Mouse (Mus musculus): ENCODE measurements around the gene Hes3. TPM values are rescaled to one million over a fixed set of nuclear protein-coding genes. Genes with fewer than 3 reads are reported as not detected.

Hes3 gene
- polyA plus RNA-seq, 1 experiment: not detected

DNA sequence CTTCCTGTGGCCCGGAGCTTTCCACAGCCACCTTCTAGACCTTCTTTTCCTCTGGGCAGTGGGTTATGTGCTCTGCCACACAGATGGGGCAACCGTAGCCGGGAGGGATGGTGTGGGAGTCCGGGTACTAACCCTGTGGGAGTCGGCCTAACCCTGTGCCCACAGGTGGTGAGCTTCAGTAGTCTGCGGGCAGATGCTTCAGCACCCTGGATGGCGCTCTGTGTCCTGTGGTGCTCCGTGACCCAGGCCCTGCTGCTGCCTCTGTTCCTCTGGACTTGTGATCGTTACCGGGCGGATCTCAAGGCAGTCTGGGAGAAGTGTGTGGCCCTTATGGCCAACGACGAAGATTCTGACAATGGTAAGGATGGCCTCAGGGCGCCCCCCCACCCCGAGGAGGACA, 9.9 kb downstream of the Hes3 start:
- Histone ChIP-seq H3K4me3 (replicated peaks; ENCODE audit: control insufficient read depth, low read depth, low read length) (no peak overlapping the region), H3K27ac (ENCODE audit: control insufficient read depth, insufficient read depth, low read depth, low read length, poor library complexity) (no peak overlapping the region), H3K4me1 (ENCODE audit: control insufficient read depth, insufficient read depth, low read length) (no peaks in the 10 kb centered on the region)
- TF ChIP-seq POLR2A (IDR thresholded peaks at IDR 0.05; ENCODE audit: borderline replicate concordance, control insufficient read depth, low read depth, low read length): no peak
- no peak for TF ChIP-seq CTCF (IDR thresholded peaks at IDR 0.05; ENCODE audit: control insufficient read depth, insufficient read depth, low read length)
- 46% methylated on average over 15 of the region's 15 CpGs for WGBS

DNA sequence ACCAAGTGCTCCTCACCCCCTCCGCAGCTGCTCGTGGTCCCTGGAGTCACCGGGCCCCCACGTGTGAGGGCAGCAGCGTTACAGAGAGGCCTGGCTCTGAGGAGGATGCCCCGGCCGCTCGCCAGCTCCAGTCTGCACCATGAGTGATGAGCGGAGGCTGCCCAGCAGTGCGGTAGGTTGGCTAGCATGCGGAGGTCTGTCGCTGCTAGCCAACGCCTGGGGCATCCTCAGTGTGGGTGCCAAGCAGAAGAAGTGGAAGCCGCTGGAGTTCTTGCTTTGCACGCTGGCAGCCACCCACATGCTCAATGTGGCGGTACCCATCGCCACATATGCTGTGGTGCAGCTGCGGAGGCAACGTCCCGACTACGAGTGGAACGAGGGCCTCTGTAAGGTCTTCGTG, 12.5 kb downstream of the Hes3 start:
- no peak overlapping the region for H3K4me3 ChIP-seq (replicated peaks; ENCODE audit: control insufficient read depth, low read depth, low read length)
- TF ChIP-seq POLR2A (IDR thresholded peaks at IDR 0.05; ENCODE audit: borderline replicate concordance, control insufficient read depth, low read depth, low read length): no peak
- no peak for TF ChIP-seq CTCF (IDR thresholded peaks at IDR 0.05; ENCODE audit: control insufficient read depth, insufficient read depth, low read length)
- WGBS: 83% methylated on average over 23 of the region's 23 CpGs
- no peaks in the 10 kb centered on the region for H3K4me1 ChIP-seq (ENCODE audit: control insufficient read depth, insufficient read depth, low read length)
- H3K27ac ChIP-seq (ENCODE audit: control insufficient read depth, insufficient read depth, low read depth, low read length, poor library complexity): no peak overlapping the region

DNA sequence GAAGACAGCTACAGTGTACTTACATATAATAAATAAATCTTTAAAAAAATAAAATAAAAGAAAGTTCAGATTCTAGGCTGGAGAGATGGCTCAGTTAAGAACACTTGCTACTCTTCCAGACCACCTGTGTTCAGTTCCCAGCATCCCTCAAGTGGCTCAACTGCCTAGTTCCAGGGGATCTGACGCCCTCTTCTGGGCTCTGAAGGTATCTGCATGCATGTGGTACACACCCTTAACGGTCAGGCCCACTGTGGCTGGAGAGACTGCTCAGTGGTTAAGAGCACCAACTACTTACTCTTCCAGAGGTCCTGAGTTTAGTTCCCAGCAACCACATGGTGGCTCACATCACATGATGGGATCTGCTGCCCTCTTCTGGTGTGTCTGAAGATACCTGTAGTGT, 13.5 kb downstream of the Hes3 start:
- TF ChIP-seq CTCF (IDR thresholded peaks at IDR 0.05; ENCODE audit: control insufficient read depth, insufficient read depth, low read length) (0 out of 2 replicates have a peak, but pooled peaks have one; percentile 12), POLR2A (IDR thresholded peaks at IDR 0.05; ENCODE audit: borderline replicate concordance, control insufficient read depth, low read depth, low read length) (no peak)
- Histone ChIP-seq H3K4me1 (ENCODE audit: control insufficient read depth, insufficient read depth, low read length) (no peaks in the 10 kb centered on the region), H3K4me3 (replicated peaks; ENCODE audit: control insufficient read depth, low read depth, low read length) (no peak overlapping the region), H3K27ac (ENCODE audit: control insufficient read depth, insufficient read depth, low read depth, low read length, poor library complexity) (no peak overlapping the region)
- 67% methylated on average over 2 of the region's 2 CpGs for WGBS

DNA sequence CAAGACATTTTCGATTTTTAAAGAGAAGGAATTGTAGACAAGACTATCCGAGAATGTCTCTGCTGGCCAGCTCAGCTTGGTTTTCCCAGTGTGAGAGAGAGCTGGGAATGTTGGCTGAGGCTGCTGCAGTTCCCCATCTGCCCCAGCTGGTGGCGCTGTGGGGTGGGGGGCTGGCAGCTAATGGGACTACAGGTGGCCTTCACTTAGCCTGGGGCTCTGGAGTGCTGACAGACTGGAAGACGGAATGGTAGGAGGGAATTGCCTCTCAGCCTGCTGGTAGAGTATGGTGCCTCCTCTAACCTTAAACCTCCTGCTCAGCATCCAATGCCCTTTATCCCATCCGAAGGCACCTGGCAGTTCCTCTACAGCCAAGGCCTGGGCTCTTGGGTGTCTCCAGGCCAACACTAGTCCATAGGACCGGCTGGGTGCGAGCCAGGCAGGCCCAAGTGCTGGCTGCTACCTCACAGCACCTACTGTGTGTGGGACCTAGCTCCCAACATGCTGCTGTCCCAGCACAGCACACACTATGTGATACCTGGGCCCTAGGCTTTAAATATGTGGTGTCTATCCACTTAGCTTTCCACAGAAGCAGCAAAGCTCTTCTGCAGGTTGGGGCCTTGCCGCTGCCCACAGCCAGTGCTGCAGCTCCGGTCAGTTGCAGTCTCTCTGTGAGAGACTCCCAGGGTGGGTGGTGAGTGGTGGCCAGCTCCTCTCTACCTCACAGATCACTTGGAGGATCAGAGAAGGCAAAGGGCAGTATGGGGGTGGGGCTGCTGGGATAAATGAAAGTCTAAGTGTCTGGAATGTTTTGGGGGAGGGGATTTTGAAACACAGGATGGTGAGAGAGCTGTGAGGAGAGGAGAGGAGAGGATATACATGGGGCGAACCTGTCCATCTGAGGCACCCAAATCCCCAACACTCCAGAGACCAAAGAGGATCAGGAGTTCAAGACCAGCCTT, 14.8 kb downstream of the Hes3 start:
- Histone ChIP-seq H3K4me1 (ENCODE audit: control insufficient read depth, insufficient read depth, low read length) (no peaks in the 10 kb centered on the region), H3K4me3 (replicated peaks; ENCODE audit: control insufficient read depth, low read depth, low read length) (no peak overlapping the region), H3K27ac (ENCODE audit: control insufficient read depth, insufficient read depth, low read depth, low read length, poor library complexity) (no peak overlapping the region)
- WGBS: 63% methylated on average over 10 of the region's 10 CpGs
- TF ChIP-seq CTCF (IDR thresholded peaks at IDR 0.05; ENCODE audit: control insufficient read depth, insufficient read depth, low read length): peak; percentile 48
- no peak for TF ChIP-seq POLR2A (IDR thresholded peaks at IDR 0.05; ENCODE audit: borderline replicate concordance, control insufficient read depth, low read depth, low read length)

DNA sequence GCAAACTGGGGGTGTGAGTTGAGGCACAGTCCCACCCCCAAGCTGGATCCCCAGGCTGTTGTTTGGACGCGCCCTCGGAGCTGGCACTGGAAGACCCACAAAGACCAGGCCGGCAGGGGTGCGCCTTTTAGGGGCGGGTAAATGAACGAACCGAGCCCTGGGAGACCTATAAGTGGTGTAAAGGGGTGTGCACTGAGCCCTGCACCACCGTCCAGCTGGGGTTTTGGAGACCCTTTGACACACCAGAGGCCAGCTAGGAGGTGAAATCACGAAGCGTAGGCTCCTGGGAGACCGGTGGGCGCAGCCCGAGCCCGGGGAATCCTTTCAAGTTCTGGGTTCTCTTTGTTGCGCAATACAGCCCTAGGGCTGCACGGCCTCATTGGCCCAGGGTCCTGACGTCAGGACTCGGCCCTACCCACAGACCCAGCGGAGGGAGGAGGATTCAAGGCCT, 16.8 kb downstream of the Hes3 start:
- no peaks in the 10 kb centered on the region for H3K4me1 ChIP-seq (ENCODE audit: control insufficient read depth, insufficient read depth, low read length)
- H3K4me3 ChIP-seq (replicated peaks; ENCODE audit: control insufficient read depth, low read depth, low read length): no peak overlapping the region
- TF ChIP-seq CTCF (IDR thresholded peaks at IDR 0.05; ENCODE audit: control insufficient read depth, insufficient read depth, low read length): no peak
- no peak for TF ChIP-seq POLR2A (IDR thresholded peaks at IDR 0.05; ENCODE audit: borderline replicate concordance, control insufficient read depth, low read depth, low read length)
- 5% methylated on average over 20 of the region's 20 CpGs for WGBS
- no peak overlapping the region for H3K27ac ChIP-seq (ENCODE audit: control insufficient read depth, insufficient read depth, low read depth, low read length, poor library complexity)

DNA sequence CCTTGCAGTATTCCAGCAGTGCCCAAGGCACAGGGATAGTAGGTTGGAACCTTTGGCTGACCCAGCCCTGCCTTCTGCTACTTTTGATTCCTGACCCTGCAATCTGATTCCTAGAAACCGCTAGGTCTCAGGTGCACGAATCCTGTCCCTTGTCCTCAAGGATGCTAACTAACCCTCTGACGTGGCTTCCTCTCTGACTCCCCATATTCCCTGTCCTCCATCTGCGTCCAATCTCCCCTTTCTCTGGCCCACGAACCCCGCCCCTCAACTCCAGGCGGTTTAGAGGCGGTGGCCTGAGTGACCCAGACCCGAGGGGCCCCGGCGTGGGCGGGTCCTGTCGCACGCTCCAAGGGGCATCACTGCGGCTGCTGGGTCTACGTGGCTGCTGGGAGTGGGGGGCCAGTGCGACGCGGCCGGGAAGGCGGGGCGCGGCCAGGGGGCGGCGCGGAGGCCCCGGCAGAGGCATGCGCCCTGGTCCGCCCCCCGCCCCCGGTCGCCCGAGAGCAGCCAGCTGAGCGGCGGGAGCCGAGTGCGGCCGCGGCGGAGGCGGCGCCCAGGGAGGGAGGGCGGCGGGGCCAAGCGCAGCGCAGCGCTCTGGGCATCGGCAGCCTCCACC, 17.7 kb downstream of the Hes3 start, which contains the start of gene Gpr153:
Gpr153 (plus strand) TSS at position 612 of the 616 bp plus-strand sequence.
- Histone ChIP-seq H3K4me1 (ENCODE audit: control insufficient read depth, insufficient read depth, low read length) (no peaks in the 10 kb centered on the region), H3K4me3 (replicated peaks; ENCODE audit: control insufficient read depth, low read depth, low read length) (no peak within 1 kb of the TSS), H3K27ac (ENCODE audit: control insufficient read depth, insufficient read depth, low read depth, low read length, poor library complexity) (no peak within 1 kb of the TSS)
- WGBS: 8% methylated on average over 34 of the region's 48 CpGs
- TF ChIP-seq POLR2A (IDR thresholded peaks at IDR 0.05; ENCODE audit: borderline replicate concordance, control insufficient read depth, low read depth, low read length) (no peak), CTCF (IDR thresholded peaks at IDR 0.05; ENCODE audit: control insufficient read depth, insufficient read depth, low read length) (no peak)

DNA sequence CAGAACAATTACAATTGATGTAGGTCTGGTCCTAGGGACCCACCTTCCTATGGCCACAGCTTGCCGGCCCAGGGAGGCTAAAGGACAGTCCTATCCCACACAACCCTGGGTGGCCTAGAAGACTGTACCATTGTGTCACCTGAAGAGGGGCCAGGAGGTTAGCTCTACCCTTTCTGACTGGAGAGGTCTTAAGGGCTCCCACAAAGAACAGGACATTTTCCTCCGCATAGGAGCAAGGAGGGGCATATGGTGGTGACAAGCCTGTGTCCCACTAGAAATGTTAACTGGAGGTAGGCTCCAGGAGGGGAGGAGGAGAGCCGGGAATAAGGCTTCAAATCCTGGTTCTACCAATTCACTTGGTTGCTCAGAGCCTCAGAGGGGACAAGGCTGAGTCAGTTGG, 18.3 kb downstream of the Hes3 start:
- TF ChIP-seq POLR2A (IDR thresholded peaks at IDR 0.05; ENCODE audit: borderline replicate concordance, control insufficient read depth, low read depth, low read length) (no peak), CTCF (IDR thresholded peaks at IDR 0.05; ENCODE audit: control insufficient read depth, insufficient read depth, low read length) (no peak)
- 66% methylated on average over 3 of the region's 3 CpGs for WGBS
- H3K4me1 ChIP-seq (ENCODE audit: control insufficient read depth, insufficient read depth, low read length): no peaks in the 10 kb centered on the region
- H3K27ac ChIP-seq (ENCODE audit: control insufficient read depth, insufficient read depth, low read depth, low read length, poor library complexity): no peak overlapping the region
- no peak overlapping the region for H3K4me3 ChIP-seq (replicated peaks; ENCODE audit: control insufficient read depth, low read depth, low read length)

DNA sequence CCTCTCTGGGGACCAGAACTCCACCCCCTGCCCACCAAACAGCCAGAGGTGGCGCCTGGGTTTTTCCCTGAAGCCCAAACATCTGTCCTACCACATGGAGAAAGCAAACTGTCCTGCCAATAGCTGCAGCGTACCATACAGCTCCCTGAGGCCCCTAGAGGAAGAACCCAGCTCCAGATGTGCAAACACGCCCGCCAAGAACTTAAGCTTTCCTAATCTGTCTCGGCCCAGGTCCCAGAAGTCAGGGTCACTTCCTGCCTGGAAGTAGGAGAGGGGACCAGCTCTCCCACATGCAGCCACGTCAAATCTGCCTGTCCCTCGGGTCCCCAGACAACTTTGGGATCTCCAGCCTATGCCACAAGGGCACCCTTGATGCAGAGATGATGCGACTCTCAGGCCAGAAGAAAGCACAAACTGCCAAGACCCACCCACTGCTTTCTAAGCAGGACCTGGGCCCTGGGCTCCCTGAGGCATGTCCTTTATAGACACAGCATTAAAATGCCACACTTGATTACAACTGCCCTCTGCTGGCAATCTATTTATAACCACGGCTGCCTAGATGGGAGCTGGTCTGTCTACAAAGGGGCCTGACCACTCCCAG, 18.9 kb downstream of the Hes3 start:
- TF ChIP-seq POLR2A (IDR thresholded peaks at IDR 0.05; ENCODE audit: borderline replicate concordance, control insufficient read depth, low read depth, low read length): no peak
- no peak for TF ChIP-seq CTCF (IDR thresholded peaks at IDR 0.05; ENCODE audit: control insufficient read depth, insufficient read depth, low read length)
- H3K27ac ChIP-seq (ENCODE audit: control insufficient read depth, insufficient read depth, low read depth, low read length, poor library complexity): no peak overlapping the region
- H3K4me3 ChIP-seq (replicated peaks; ENCODE audit: control insufficient read depth, low read depth, low read length): no peak overlapping the region
- WGBS: 51% methylated on average over 9 of the region's 9 CpGs
- no peaks in the 10 kb centered on the region for H3K4me1 ChIP-seq (ENCODE audit: control insufficient read depth, insufficient read depth, low read length)

All from bone marrow, adult 2 months (tissue).